Mouse (Mus musculus): Measurements from ENCODE around the gene Hhipl1.

The Hhipl1 gene

DNA sequence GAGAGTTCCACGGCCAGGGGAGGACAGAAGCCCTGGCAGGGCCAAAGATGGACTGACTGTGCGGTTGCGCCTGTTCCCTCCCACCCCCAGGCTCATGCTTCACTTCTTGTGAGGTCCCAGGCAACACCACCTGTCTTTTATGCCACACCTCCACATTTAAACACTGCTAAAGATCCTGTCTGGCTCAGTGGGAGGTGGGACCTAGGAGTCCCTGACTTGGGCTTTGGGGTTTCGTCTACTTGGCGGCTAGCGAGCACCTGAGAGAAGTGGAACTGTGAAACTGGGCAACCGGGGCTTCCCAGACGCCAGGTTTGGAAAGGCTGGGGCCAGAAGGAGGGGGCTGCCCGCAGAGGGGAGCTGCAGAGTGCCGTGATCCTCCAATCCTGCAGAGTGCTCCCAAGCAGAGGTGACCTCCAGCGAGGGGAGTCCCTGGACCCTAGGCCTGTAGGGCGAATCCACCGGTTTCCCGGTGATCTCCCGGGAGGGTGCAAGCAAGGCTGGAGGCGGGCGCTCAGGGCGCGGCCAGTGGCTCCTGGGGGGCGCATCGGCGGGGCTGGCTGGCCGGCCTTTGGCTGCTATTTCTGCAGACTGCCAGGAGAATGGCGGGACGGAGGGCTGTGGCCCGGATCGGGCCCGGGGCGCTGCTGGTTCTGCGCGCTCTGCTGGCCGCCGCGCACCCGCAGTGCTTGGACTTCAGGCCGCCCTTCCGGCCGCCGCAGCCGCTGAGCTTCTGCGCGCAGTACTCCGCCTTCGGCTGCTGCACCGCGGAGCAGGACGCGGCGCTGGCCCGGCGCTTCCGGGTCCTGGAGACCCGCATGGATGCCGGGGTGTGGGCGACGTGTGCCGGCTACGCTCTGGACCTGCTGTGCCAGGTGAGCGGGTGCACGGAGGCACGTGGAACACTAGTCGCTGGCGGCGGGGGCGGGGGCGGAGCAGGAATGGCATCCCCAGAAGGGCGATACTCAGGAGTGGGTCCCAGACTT is at the start of gene Hhipl1:
Hhipl1 (plus strand) TSS at position 459 of the 983 bp plus-strand sequence.
- peak; percentile 75 for DNase-seq (ENCODE audit: low spot score)

DNA sequence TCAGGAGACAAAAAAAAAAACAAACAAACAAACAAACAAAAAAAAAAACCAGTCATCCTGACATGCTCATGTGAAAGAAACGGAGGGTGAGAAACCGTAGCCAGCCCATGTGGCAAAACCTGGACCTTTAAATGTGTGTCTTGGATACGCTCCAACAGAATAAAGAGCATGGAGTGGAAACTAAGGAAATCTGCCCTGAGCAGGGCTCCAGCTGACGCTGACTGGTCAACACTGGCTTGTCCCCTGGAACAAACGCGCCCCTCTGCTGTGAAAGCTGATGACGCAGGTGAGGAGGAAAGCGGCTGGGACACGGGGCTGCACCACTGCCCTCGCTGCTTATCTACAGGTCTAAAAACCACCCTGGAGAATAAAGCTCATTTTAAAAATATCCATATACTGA is 49.3 kb upstream of the Hhipl1 start:
- no peak for DNase-seq (ENCODE audit: low spot score)

DNA sequence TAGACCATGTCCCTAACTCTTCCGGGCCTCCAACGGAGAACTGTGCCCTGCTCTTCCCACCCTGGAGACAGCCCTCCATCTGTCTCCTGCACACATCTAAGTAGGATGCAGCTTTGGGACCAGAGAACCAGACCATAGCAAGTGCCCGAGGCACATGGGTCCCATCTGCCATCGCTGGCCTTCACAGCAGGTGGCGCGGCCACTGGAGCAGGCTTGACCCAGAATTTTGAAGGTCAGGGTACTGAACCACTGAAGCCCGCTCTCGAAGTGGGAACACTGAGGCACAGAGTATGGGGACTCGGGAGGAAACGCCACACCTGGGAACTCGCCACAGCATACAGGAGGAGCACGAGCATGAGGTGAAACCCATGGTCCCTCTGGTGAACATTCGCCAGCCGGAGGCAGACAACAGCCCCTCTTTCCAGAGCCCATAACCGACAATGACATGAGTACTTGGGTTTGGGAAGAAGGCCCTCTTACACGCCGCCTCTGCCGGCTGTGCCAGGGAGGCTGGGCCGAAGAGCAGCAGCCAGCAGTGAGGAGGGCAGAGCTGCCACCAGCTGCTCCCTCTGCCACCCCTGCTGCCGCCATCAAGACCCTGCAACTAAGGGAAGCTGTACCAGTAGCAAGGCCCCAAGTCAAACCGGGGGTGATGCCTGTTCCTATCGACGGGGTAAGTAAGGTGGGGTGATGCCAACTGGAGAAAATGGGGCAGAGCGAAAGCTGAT is 46.6 kb upstream of the Hhipl1 start:
- no peak for DNase-seq (ENCODE audit: low spot score)

DNA sequence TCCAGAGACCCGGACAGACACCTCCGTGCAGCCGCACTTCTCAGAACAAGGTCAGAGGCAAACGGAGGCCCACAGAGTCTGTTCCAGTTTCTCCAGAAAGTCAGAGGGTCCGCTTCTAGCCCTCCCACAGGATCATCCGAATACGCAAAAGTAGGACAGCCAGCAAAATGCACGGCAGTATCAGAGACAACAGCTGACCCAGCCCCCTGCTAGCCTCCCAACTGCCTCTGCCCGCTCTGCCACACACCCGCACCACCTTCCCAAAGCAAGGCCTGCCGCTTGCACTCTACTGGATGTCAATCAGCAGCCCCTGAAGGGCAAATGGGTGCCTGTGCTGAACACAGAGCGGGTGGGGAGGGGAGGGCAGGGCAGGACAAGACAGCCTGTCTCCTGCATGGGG is 45.1 kb upstream of the Hhipl1 start:
- DNase-seq (ENCODE audit: low spot score), result no peak

DNA sequence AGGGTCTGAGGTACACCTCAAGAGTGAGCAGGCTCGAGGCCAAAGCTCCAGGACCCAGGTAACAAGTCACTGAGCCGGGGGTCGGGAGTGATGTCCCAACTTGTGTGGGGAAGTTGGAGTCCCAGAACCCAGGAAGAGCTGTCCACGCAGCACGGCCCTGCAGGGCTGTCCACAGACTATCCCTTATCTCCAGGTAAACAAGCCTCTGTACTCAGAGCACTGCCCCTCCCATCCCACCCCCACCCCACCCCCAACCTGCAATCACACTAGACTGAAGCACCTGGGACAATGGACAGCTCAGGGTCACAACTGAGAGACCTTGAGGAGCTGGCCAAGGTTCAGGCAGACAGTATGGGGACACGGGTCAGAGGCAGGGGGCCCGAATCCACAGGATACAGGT is 41.2 kb upstream of the Hhipl1 start:
- no peak for DNase-seq (ENCODE audit: low spot score)

DNA sequence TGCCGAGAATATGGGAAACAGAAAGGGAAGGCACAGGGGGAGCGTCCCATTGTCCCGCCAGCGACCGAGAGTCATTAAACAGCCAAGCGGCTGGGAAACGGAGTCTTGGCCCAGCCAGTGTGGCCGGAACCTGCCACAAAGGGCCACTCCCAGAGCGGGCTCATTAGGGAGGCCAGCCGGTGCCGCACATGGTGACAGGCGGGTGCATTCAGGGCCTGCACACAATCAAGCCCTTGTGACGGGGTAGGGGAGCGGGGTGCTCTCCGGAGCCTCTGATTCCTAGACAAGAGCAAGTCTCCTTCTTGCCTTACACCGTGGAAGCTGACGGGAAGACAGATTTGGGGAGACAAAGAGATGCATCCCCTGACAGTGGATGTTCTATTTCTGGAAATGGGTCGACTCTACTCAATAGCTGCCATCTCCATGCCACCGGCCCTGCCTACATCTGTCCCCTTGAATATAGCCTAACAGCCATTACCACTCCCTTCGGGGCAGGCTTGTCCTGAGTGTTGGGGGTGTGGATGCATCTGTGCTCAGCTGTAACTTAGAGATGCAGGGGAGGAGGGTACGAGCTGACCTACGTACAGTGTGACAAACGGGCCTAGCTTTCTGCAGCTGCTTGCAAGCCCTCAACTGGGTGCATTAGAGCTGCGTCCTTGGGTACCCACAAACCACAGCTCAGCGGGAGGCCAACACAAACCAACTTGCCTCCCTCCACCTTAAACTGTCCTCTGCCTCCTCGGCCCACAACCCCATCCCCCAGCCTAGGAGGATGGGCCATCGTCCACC is 40.0 kb upstream of the Hhipl1 start:
- DNase-seq (ENCODE audit: low spot score), result peak; percentile 77

DNA sequence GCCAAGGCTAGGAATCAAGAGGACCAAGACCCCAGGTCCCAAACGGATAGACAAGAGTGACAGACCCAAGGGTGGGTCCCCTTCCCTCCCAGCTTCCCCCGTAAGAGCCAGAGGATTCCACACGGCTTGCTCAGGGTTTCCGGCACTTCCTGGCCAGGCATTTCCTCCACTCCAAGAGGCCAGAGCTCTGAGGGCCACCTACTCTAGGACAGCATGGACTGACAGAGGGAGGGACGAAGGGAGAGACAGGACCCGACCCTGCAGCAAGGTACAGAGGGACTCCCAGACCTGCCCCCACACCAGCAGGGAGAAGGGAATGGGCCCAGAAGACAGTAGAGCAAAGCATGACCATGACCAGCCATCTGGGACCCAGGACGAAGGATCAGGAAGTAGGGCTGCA is 38.4 kb upstream of the Hhipl1 start:
- no peak for DNase-seq (ENCODE audit: low spot score)

DNA sequence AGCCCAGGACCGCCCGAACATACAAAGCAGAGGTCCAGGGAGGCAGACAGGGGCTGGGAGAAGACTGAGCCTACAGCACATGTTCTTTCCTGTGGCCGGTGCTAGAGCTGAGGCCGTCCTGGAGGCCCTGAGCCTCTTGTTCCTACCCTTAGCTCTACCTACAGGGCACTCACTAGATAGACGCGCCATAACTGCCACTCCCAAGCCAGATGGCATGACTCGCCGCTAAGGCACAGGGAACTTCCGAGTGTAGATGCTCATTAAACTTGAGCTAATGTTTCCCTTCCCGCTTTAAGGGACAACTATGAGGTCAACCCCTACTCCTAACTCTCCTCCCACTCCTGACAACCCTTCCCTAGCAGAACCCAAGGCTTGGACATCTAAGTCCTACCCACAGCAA is 37.1 kb upstream of the Hhipl1 start:
- no peak for DNase-seq (ENCODE audit: low spot score)

DNA sequence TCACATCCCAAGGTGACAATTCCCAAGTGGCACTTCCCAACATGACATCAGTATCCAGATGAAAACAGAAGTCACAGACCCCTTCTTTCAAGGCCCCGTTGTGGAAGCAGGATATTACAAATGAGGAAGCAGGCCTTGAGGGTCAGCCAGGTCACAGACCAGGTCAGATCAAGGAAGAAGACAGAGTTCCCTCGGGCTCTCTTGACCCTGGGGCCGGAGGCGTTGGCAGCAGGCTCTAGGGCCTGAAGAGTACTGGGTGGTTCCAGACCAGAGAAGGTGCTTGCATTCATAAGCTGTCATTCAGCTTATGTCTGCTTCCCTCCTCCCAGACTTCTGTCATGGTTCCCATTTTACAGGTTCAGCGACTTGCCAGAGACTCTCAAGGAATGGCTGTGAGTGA is 36.4 kb upstream of the Hhipl1 start:
- no peak for DNase-seq (ENCODE audit: low spot score)

DNA sequence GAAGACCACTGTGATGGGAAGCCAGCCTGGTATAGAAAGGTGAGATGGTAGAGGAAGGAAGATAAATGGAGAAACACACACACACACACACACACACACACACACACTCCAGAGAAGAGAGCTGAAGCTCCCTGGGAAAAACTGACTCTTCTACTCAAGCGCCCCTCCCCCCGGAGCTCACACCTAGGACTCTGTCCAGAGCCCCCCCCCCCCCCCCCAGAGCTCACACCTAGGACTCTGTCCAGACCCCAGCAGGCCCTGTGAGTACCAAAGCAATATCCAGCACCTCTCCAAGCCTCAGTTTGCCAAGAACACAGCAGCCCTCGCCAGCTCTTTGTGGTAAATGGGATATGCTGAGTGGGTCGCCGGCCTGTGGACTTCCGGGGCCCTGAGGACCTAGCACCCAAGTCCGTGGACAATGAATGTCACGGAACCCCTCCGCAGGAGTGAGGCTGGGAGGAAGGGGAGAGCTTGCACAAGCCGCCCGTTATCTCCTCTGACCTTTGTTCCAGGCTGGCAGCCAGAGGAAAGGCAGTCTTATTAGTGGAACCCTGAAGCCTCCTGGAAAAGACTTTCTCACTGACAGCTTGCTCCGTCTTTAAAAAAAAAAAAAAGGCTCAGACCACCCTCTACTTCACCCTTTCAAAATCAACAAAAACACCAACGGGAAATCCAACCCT is 35.7 kb upstream of the Hhipl1 start:
- no peak for DNase-seq (ENCODE audit: low spot score)

DNA sequence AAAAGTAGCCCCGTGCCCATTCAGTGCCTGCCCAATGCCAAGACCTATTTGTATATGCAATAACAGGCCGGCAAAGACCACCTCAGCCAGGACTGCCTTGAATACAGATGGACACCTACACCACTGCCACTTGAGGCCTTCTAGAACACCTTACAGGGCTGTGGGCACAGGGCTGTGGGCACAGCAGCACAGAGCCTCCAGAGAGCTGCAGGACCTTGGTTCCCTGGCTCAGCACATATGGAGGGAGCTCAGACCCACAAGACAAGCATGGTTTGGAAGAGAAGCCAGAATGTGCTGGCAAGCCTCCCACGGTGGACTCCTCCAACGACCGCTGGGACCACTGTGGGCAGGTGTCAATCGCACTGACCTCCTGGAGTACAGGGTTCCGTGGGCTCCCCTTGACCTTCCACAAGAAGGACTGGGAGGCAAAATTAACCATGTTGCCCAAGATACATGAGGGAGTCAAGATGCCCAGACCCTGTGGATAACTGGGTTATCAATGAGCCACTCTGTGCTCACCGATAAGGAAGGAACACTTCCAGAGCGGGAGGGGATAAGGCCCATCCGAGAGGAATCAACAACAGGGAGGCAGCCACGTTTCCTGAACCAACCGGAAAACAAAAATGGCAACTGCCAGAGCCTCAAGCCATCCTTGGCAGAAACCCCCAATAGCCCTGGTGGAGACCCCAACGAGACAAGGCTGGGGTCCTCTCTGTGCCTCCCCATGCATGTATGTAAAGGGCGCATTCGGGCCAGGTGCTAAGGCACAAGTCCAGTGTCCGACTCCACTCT is 34.5 kb upstream of the Hhipl1 start:
- no peak for DNase-seq (ENCODE audit: low spot score)

DNA sequence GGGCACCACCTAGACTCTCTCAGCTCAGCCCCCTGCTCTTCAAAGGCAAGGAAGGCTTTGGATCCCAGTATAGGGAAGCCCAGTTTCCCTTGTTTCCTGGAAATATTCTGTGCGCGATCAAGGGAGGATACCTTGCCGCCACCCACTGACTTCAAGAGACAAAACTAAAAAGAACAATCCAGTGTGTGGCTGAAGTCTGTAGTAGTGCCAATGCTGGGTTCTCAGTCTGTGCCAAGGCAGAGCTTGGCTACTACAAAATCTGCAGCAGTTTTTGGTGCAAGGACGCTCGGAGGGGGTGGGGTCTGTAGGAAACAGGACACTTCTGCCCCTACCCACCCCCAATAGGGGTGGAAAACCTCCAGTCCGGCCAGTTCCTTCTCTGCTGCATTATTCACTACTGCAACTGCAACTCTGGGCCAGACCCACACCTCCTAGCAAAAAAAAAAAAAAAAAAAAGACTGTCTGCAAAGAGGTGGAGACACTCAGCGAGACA is 33.9 kb upstream of the Hhipl1 start:
- DNase-seq (ENCODE audit: low spot score), result no peak

DNA sequence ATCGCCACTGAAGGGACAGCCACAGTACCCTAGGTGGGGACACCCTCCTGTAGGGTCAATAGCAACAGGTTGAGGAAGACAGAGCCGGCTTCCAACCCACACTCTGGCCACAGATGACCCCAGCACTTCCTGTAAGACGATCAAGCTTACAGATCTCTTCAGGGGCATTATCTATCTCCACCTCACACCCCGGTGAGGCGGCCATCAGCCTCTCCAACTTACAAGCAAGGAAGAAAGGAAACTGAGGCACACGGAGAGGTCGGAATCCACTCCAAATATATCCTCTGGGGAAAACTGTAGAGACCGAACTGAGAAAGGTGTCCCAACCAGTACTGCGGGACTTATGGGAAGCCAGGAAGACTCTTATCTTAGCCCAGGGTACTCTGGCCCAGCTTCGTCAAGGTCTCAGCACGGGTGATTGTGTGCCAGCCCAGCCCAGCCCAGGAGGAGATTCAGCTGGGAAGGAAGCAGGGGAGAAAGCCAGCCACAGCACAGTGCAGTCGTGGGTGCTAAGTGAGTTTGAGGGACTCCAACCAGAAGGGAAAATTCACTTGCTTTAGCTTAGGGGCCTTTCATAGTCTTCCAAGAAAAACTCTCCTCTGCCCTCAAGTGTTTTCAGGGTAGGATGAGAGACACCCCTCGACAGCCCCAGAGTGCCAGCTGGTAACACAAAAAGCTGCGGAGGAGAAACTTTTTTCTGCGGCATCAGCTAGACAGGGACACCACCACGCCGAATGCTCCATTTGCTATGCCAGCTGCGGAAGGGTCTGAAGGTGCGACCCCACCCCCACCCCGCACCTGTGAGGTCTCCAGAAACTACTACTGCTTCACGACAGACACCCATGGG is 32.4 kb upstream of the Hhipl1 start:
- DNase-seq (ENCODE audit: low spot score), result no peak

DNA sequence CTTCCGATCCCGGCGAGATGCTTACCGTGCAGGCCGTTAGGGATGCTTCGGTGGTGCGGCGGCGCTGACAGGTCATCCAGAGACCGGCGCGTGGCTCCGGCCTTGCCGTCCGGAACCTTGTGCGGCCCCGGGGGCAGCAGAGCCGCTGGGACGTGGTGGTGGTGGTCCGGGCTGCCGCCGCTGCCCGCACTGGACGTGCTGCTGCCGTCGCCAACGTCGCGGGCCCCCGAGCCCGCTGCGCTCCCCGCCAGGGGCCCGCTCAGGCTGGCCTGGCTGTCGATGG is 31.8 kb upstream of the Hhipl1 start:
- DNase-seq (ENCODE audit: low spot score), result no peak

DNA sequence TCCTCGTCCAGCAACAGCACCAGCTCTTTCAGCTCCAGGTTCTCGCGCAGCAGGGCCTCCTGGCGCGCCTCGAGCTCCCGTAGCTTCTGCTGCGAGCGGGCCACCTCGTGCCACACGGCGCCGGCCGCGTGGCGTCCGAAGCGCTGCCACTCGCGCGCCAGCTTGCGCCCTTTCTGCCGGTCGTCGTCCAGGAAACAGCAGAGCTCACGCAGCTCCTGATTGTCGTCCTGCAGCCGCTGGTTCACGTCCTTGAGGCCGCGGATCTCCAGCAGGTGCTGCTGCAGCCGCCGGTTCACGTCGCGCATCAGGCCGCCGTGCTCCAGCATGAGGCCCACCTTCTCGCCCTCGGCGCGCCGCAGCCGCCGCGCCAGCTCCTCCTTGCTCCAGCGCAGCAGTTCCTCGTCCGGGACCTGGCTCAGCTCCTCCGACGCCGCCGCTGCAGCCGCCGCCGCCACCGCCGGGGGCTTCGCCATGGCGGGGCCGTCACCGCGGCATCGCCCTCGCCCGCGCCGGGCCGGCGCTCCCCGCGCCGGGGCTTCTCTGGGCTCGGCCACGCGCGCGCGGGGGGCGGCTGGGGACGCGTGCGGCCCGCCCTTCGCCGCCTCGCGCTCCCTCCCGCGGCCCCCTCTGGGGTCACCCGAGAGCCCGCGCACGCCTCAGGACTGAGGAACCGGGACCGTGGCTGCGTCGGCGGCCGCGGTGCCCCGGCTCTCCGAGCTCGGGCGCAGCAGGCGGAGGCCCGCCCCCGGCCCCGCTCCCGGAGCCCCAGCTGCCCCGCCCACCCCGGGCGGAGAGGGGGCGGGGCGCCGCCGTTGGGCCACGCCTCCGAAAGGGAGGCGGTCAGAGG is 31.2 kb upstream of the Hhipl1 start, which contains the start of gene Ccdc85c:
Ccdc85c (minus strand) TSS at position 765 of the 847 bp plus-strand sequence.
- DNase-seq (ENCODE audit: low spot score), result peak; percentile 60

DNA sequence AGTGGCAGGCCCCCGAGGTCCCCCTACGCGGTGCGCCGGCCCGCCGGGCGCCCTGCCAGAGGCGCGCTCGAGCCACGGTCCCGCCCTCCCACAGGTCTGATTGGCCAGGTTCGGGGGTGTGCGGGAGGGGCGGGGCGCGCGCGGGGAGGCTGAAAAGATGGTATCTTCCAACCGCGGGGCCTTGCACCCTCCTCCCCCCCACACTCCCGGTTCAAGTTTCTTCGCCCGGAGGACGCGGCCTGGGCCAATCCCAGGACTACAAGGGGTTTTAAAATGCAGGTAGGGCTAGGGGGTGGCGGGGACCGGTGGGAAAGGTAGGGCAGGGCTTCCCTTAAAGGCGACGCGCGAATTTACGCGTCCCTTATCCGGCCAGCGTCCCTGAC is 30.6 kb upstream of the Hhipl1 start:
- peak; percentile 96 for DNase-seq (ENCODE audit: low spot score)

DNA sequence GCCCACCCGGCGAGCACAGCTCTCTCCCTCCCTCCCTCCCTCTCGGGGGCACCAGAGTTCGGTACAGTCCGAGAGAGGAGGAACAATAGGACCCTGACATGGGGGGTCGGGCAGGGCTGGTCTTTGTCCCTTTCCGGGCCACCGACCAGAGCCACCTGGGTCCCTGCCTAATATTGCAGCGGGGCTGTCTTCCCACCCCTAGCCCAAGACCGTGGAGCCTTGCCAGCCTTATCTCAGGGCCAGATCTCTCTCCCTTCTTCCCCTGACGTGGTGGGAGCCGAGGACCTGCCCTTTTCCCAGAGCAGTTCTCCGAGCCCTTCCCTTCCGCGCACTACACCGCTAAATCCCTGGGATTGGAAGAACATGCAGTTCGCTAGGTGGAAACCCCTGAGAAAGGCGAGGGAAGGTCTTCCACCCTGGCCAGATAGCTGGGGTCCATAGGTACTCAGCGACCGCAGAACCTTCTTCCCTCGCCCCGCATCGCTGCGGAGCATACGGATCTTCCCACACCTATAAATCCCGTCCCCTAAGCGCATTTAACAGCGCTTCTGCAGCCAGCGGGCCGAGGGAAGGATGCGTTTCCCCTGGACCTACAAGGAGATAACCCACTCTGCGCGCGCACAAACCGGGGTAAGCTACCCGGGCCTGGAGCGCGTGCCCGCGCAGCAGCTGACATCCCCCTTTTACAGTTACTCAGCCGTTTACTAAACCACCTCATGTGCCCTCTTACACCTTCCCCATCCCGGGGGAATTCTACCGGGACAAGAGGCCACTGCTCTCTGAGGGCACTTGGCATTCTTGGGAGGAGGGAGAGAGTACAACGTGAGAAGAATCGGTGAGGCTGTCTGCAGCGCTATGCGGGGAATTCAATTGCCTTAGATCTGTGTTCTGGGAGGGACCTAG is 29.9 kb upstream of the Hhipl1 start:
- DNase-seq (ENCODE audit: low spot score), result peak; percentile 74

DNA sequence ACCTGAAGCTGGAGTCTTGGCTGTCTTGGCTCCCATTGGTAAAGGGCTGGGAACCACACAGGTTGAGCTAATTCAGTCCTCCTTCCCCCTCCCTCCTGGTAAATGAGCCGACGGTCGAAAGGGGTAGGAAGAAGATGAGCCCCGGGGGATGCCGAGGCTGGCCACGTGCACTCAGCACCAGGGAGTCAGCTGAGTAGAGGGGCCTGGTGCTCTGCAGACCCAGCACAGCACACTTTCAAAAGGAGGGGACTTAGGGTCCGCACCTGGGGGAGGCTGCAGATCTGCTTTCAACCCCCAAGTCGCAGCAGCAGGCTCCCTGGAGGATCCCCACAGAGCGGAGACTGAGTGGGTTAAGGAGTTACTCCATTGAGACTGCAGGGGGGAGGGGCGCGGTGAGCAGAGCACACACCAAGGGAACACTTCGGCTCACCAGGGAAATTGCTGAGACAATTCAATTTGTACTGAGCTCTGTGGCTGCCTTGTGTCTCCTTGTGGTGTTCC is 28.7 kb upstream of the Hhipl1 start:
- peak; percentile 70 for DNase-seq (ENCODE audit: low spot score)

Data from embryo, embryonic 10 days (tissue).